Mouse (Mus musculus): ENCODE results near the gene Fbxl5. TPM values are rescaled to one million over a fixed set of nuclear protein-coding genes. Genes with fewer than 3 reads are reported as not detected.

Gene Fbxl5
- polyA plus RNA-seq, 1 experiment from 2014 or later, result 66.6 TPM

DNA sequence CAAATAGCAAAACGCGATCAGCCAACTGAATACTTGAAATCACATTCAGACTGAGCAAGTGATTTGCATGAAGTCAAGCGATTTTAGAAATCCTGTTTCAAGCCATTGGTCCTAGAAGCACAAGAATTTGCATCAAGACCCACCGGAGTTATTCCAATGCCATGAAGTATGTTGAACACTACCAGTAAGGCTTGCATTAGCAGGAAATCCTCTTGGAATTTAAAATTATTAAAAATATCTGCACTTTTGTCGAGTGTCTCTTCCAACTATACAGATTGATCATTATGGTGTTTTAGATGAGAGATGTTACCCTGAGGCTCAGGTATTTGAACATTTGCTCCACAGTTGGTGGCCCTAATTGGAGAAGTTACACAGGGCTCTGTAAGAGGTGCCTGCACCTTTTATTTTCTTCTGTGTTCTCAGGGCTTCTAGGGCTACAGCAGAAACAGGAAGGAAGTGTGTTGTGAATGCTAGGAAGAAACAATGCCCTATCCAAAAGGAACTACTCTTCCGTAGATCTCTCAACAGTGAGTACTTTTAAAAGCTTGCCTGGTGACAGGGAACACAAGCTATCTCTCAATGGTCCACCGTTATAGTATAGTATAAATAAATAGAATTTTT, 32.5 kb upstream of the Fbxl5 start:
- no peaks in the 10 kb centered on the region for H3K27me3 ChIP-seq (ENCODE audit: insufficient read depth, low read length)
- 77% methylated on average over 7 of the region's 7 CpGs for WGBS
- H3K4me3 ChIP-seq (ENCODE audit: low read length), result no peak overlapping the region
- no peak for ATAC-seq (ENCODE audit: low FRiP score, low TSS enrichment)
- 0 out of 2 replicates have a peak, but pooled peaks cover 5% of the 10 kb centered on the region for H3K9me3 ChIP-seq (ENCODE audit: low read length)
- no peaks in the 10 kb centered on the region for H3K36me3 ChIP-seq (ENCODE audit: insufficient read depth, low read length)
- H3K9ac ChIP-seq (replicated peaks; ENCODE audit: low read length), result no peak overlapping the region
- H3K27ac ChIP-seq (ENCODE audit: low read length), result peak overlapping the region; percentile 63
- H3K4me2 ChIP-seq (replicated peaks; ENCODE audit: low read depth, low read length), result no peak overlapping the region
- 0 out of 2 replicates have a peak, but pooled peaks cover 4% of the 10 kb centered on the region for H3K4me1 ChIP-seq (ENCODE audit: insufficient read depth, low read length)

DNA sequence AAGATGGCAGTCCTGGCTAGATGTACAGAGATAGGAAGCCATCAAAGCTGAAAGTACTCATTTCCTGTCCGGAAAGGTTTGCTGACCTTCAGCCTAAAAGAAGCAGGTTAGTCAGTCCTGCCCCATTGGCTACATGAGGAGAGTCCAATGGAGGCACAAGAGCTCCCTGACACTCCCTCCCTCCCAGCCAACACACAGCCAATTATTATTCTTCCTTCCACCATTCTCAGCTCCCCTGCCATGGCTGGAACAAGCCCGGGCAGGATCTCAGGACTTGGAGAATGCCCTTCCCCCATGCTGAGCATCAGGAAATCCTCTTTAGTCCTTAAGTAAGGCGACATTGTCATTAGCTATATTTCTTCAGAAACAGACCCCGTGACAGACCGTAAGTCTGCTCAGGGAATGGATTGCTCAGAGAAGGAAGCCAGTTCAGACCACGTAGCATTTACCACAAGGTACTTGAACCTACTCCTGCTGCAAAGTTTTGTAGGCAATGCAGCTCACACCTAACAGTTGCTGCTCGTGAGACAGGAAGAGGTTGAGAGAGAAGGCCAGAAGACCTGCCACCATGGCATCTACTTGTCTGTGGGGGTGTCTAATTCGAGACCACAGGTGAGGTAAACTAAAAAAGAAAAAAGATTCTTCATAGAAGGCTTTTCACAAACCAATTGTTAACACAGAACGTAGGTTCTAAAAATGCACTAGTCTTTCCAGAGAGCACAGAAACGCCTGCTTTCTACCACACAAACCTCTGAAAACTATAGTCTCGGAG, 31.8 kb upstream of the Fbxl5 start:
- WGBS, result 67% methylated on average over 11 of the region's 11 CpGs
- H3K9me3 ChIP-seq (ENCODE audit: low read length), result 0 out of 2 replicates have a peak, but pooled peaks cover 5% of the 10 kb centered on the region
- no peak overlapping the region for H3K4me3 ChIP-seq (ENCODE audit: low read length)
- H3K9ac ChIP-seq (replicated peaks; ENCODE audit: low read length), result no peak overlapping the region
- no peaks in the 10 kb centered on the region for H3K36me3 ChIP-seq (ENCODE audit: insufficient read depth, low read length)
- H3K27me3 ChIP-seq (ENCODE audit: insufficient read depth, low read length), result no peaks in the 10 kb centered on the region
- 0 out of 2 replicates have a peak, but pooled peaks cover 4% of the 10 kb centered on the region for H3K4me1 ChIP-seq (ENCODE audit: insufficient read depth, low read length)
- ATAC-seq (ENCODE audit: low FRiP score, low TSS enrichment), result peak; percentile 23; the same call in 1 of the 2 replicates
- peak overlapping the region; percentile 63 for H3K27ac ChIP-seq (ENCODE audit: low read length)
- no peak overlapping the region for H3K4me2 ChIP-seq (replicated peaks; ENCODE audit: low read depth, low read length)

DNA sequence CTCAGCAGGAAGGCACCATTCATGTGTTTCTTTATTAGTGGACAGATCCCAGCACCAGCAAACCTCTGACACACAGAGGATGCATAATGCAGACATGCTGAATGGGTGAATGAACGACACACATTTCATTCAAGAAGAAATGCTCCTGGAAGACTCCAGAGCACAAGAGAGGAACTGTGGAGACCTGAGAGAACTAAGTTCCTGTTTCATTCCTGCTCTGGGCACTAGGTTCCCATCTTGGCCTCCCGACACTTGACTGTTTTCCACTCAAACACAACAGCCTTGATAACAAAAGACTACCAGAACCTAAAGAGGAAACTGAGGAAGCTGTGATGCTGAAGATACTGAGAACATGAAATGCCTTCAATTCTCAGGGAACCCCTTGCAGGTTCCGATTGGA, 26.8 kb upstream of the Fbxl5 start:
- Histone ChIP-seq H3K27me3 (ENCODE audit: insufficient read depth, low read length) (no peaks in the 10 kb centered on the region), H3K9me3 (ENCODE audit: low read length) (peaks cover 7% of the 10 kb centered on the region; the same call in 1 of the 2 replicates), H3K36me3 (ENCODE audit: insufficient read depth, low read length) (no peaks in the 10 kb centered on the region), H3K9ac (replicated peaks; ENCODE audit: low read length) (no peak overlapping the region), H3K4me1 (ENCODE audit: insufficient read depth, low read length) (peaks cover 5% of the 10 kb centered on the region; the same call in 1 of the 2 replicates), H3K4me3 (ENCODE audit: low read length) (no peak overlapping the region), H3K4me2 (replicated peaks; ENCODE audit: low read depth, low read length) (no peak overlapping the region), H3K27ac (ENCODE audit: low read length) (no peak overlapping the region)
- no peak for ATAC-seq (ENCODE audit: low FRiP score, low TSS enrichment)
- 89% methylated on average over 3 of the region's 3 CpGs for WGBS

DNA sequence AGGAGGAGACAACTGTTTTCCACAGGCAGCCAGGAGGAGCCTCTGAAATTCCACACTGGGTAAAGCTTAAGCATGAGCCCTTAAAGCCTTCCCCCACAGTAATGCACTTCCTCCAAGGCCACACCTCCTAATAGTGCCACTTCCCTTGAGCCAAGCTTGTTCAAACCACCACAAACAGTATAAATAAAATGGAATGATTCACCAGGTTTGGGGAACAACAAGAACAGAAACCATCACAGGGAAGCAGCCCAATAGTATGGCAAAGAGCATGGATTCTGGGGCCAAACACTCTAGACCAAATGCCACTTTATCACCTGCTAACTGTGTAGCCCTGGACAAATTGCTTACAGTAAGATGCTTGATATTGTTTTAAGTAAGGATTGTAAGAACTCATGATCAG, 26.1 kb upstream of the Fbxl5 start:
- no peak overlapping the region for H3K4me2 ChIP-seq (replicated peaks; ENCODE audit: low read depth, low read length)
- no peak overlapping the region for H3K27ac ChIP-seq (ENCODE audit: low read length)
- H3K4me3 ChIP-seq (ENCODE audit: low read length), result no peak overlapping the region
- H3K36me3 ChIP-seq (ENCODE audit: insufficient read depth, low read length), result no peaks in the 10 kb centered on the region
- no peak overlapping the region for H3K9ac ChIP-seq (replicated peaks; ENCODE audit: low read length)
- no peaks in the 10 kb centered on the region for H3K27me3 ChIP-seq (ENCODE audit: insufficient read depth, low read length)
- peaks cover 5% of the 10 kb centered on the region; the same call in 1 of the 2 replicates for H3K4me1 ChIP-seq (ENCODE audit: insufficient read depth, low read length)
- H3K9me3 ChIP-seq (ENCODE audit: low read length), result peaks cover 7% of the 10 kb centered on the region; the same call in 1 of the 2 replicates
- no peak for ATAC-seq (ENCODE audit: low FRiP score, low TSS enrichment)

DNA sequence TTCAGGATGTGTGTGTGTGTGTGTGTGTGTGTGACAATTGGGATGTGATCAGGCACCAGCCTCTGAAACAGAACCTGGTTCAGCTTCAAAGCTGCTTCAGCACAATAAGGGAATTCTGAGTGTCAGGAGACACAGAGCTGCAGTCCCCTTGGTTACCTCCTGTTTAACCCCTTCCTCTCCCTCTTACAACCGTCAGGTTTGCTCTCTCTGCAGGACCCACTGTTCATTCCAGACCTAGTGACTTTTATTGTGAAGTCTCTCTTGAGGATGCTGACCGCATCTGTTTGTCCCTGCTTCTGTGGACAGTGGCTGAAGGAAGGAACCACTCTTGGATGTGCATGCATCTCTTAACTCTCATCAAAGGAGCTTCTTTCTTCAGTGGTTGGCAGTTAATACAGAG, 24.8 kb upstream of the Fbxl5 start:
- 24% methylated on average over 2 of the region's 2 CpGs for WGBS
- Histone ChIP-seq H3K27ac (ENCODE audit: low read length) (no peak overlapping the region), H3K9me3 (ENCODE audit: low read length) (peaks cover 7% of the 10 kb centered on the region; the same call in 1 of the 2 replicates), H3K27me3 (ENCODE audit: insufficient read depth, low read length) (no peaks in the 10 kb centered on the region), H3K4me2 (replicated peaks; ENCODE audit: low read depth, low read length) (no peak overlapping the region), H3K9ac (replicated peaks; ENCODE audit: low read length) (no peak overlapping the region), H3K36me3 (ENCODE audit: insufficient read depth, low read length) (no peaks in the 10 kb centered on the region), H3K4me3 (ENCODE audit: low read length) (no peak overlapping the region), H3K4me1 (ENCODE audit: insufficient read depth, low read length) (peaks cover 5% of the 10 kb centered on the region; the same call in 1 of the 2 replicates)
- ATAC-seq (ENCODE audit: low FRiP score, low TSS enrichment), result 0 out of 2 replicates have a peak, but pooled peaks have one; percentile 23

DNA sequence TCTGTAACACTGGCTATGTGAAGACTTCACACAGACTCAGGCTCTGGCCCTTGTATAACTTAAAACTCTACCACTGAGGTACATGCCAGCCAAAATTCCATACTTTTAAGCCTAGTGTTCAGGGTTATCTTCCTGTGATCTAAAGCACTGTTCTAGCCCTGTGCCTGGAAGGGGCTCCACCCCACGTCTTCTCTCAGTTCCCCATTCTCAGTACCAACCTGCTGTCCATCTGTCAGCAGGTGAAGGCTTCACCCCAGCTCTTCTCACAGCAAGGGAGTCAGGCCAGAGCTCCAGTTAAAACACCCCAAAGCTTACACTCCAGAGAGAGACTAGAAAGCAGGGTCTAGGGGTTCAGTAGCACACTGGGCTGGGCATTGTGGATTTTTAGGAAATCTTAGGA, 24.2 kb upstream of the Fbxl5 start:
- no peak for ATAC-seq (ENCODE audit: low FRiP score, low TSS enrichment)
- no peak overlapping the region for H3K4me2 ChIP-seq (replicated peaks; ENCODE audit: low read depth, low read length)
- no peak overlapping the region for H3K9ac ChIP-seq (replicated peaks; ENCODE audit: low read length)
- peaks cover 5% of the 10 kb centered on the region; the same call in 1 of the 2 replicates for H3K4me1 ChIP-seq (ENCODE audit: insufficient read depth, low read length)
- WGBS, result 48% methylated on average over 1 of the region's 1 CpGs
- H3K36me3 ChIP-seq (ENCODE audit: insufficient read depth, low read length), result no peaks in the 10 kb centered on the region
- no peak overlapping the region for H3K27ac ChIP-seq (ENCODE audit: low read length)
- no peaks in the 10 kb centered on the region for H3K27me3 ChIP-seq (ENCODE audit: insufficient read depth, low read length)
- H3K4me3 ChIP-seq (ENCODE audit: low read length), result no peak overlapping the region
- peaks cover 7% of the 10 kb centered on the region; the same call in 1 of the 2 replicates for H3K9me3 ChIP-seq (ENCODE audit: low read length)

DNA sequence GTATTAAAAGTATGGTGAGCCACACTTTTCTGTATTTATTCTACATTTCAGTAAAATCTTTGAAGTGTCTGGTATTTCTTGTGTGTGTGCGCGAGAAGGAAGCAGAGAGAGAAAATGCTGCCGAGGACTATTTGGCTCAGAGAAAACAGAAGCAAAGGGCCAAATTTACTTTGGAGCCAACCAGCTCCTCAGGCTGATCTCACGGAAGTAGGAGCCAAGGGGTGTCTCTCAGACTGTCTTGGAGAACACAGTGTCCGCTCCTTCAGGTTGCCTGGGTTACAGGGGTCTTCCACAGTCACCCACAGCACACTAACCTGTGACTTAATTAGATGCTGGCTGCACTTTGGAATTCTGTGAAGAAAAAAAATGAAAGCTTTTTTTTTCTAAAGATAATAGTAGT, 23.6 kb upstream of the Fbxl5 start:
- H3K9me3 ChIP-seq (ENCODE audit: low read length), result peaks cover 7% of the 10 kb centered on the region; the same call in 1 of the 2 replicates
- H3K27ac ChIP-seq (ENCODE audit: low read length), result no peak overlapping the region
- H3K4me2 ChIP-seq (replicated peaks; ENCODE audit: low read depth, low read length), result no peak overlapping the region
- no peak for ATAC-seq (ENCODE audit: low FRiP score, low TSS enrichment)
- 82% methylated on average over 5 of the region's 5 CpGs for WGBS
- no peak overlapping the region for H3K4me3 ChIP-seq (ENCODE audit: low read length)
- no peaks in the 10 kb centered on the region for H3K36me3 ChIP-seq (ENCODE audit: insufficient read depth, low read length)
- no peak overlapping the region for H3K9ac ChIP-seq (replicated peaks; ENCODE audit: low read length)
- no peaks in the 10 kb centered on the region for H3K27me3 ChIP-seq (ENCODE audit: insufficient read depth, low read length)
- H3K4me1 ChIP-seq (ENCODE audit: insufficient read depth, low read length), result peaks cover 5% of the 10 kb centered on the region; the same call in 1 of the 2 replicates

DNA sequence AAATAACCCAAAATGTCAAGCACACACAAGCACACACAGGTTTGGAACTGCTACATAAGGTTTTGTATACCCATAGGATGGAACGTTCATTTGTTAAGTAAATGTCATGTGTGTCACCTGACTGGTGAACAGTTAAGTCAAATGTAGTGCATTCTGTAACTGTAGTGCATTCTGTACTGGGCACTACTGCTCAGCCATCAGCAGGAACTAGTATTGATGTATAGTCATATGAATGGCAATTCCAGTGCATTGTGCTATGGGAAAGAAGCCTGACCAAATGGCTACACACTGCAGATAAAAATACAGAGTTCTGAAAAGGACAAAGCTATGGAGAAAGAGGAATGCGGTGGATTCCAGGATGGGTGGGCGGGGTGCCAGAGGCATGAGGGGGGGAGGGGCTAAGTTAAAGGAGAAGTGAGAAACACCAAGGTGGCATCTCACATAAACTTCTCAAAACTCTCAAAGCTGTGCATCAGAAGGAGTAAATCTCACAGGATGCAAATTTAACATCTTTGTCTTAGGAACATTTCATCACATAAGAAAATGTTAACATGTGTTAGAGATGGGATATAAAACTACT, 21.2 kb upstream of the Fbxl5 start:
- Histone ChIP-seq H3K9me3 (ENCODE audit: low read length) (peaks cover 7% of the 10 kb centered on the region; the same call in 1 of the 2 replicates), H3K4me2 (replicated peaks; ENCODE audit: low read depth, low read length) (no peak overlapping the region), H3K27ac (ENCODE audit: low read length) (no peak overlapping the region), H3K4me1 (ENCODE audit: insufficient read depth, low read length) (peaks cover 5% of the 10 kb centered on the region; the same call in 1 of the 2 replicates), H3K4me3 (ENCODE audit: low read length) (no peak overlapping the region), H3K9ac (replicated peaks; ENCODE audit: low read length) (no peak overlapping the region), H3K27me3 (ENCODE audit: insufficient read depth, low read length) (no peaks in the 10 kb centered on the region), H3K36me3 (ENCODE audit: insufficient read depth, low read length) (no peaks in the 10 kb centered on the region)
- ATAC-seq (ENCODE audit: low FRiP score, low TSS enrichment), result no peak
- WGBS, result 65% methylated on average over 3 of the region's 3 CpGs

DNA sequence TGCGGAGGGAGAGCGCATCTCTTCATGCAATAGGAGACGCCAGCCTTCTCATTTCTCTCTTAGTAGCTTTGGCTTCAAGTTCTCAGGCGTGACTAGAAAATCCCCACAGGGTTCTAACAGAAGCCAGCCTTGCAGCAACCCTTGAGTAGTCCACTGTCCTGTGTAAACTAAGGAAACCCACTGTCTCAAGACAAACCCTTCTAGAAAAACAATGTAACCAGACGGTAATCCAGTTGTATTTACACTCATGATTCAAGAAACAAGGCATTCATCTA, 20.5 kb upstream of the Fbxl5 start:
- Histone ChIP-seq H3K9ac (replicated peaks; ENCODE audit: low read length) (no peak overlapping the region), H3K9me3 (ENCODE audit: low read length) (peaks cover 7% of the 10 kb centered on the region; the same call in 1 of the 2 replicates), H3K27ac (ENCODE audit: low read length) (no peak overlapping the region), H3K36me3 (ENCODE audit: insufficient read depth, low read length) (no peaks in the 10 kb centered on the region), H3K4me1 (ENCODE audit: insufficient read depth, low read length) (peaks cover 5% of the 10 kb centered on the region; the same call in 1 of the 2 replicates), H3K4me2 (replicated peaks; ENCODE audit: low read depth, low read length) (peak overlapping the region; percentile 33; the same call in 1 of the 2 replicates), H3K27me3 (ENCODE audit: insufficient read depth, low read length) (no peaks in the 10 kb centered on the region), H3K4me3 (ENCODE audit: low read length) (no peak overlapping the region)
- ATAC-seq (ENCODE audit: low FRiP score, low TSS enrichment), result no peak
- WGBS, result 74% methylated on average over 5 of the region's 5 CpGs

All from kidney, embryonic 16.5 days (tissue).